Mouse (Mus musculus): ENCODE measurements around the gene Gpc6.

Gpc6 gene

DNA sequence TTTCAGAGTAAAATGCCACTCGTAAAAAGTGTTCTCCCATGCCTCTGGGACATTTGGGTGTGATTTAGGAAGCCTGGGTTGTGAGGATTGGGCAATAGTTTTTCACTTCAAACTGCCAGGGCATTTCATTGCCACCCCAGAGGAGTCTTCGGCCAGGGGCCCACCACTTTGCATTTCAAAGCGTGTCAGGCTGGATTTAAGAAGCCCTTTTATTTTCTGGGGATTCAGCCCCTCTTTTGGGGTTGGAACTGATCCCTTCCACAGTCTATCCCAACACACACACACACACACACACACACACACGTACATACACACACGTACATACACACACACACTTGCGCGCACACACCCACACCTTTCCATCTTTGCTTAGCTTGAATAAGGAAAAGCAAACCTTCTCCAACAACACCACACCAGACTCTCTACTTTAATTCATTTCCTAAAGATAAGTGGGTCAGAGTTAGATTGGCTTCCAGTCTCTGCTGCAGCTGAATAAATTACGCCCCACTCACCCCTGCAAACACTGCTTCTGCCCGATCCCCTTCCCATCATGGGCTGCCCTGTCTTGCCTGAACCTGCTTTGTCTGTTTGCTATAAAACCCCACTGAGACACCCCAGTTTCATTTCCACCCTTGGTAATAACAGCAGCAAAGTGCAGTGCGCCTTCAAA, 969.9 kb downstream of the Gpc6 start:
- no peak for DNase-seq

- no peak for DNase-seq
These were observed 970.4 kb downstream of the Gpc6 start for GRCm38 (mm10) chr14:117895539-117895912.

DNA sequence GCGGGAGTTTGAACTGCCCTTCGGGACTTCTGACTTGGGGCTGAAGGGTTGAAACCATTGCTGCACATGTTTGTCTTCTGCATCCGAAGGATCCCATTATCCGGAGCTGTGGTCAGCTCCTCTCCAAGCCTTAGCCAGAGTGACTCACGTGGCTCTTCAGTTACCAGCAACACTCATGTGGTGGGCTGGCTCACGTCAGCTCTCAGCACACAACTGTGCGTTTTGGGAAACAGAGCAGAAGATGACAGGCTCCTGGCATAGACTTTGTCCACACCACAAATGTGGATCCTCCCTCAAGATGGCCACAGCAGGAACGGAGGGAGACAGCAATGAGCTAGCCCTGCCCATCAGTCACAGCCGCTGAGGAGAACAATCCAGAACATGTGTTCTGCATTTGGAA, 979.2 kb downstream of the Gpc6 start:
- DNase-seq: no peak

- DNase-seq: no peak
These were observed 980.6 kb downstream of the Gpc6 start for GRCm38 (mm10) chr14:117905701-117906100.

GRCm38 (mm10) chr14:117906361-117906760, 981.2 kb downstream of the Gpc6 start:
- no peak for DNase-seq

GRCm38 (mm10) chr14:117908231-117908920, 983.3 kb downstream of the Gpc6 start:
- no peak for DNase-seq

DNA sequence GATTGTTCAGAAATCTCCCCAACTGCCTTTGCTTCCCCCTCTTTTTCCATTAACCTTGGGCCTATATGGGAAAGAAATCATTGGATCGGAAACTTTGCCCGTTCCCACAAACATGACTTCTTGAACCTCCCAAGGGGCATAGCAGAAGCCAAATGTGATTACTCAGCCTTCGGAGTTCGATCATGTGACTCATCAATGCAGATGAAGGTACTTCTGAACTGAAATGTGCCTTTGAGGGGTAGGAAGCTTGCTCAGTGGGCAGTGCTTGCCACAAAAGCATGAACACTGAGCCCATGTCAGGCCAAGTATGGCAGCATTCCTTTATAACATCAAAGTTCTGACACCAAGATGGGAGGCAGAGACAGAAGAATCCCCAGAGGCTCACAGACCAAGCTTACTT, 983.9 kb downstream of the Gpc6 start:
- DNase-seq: no peak

DNA sequence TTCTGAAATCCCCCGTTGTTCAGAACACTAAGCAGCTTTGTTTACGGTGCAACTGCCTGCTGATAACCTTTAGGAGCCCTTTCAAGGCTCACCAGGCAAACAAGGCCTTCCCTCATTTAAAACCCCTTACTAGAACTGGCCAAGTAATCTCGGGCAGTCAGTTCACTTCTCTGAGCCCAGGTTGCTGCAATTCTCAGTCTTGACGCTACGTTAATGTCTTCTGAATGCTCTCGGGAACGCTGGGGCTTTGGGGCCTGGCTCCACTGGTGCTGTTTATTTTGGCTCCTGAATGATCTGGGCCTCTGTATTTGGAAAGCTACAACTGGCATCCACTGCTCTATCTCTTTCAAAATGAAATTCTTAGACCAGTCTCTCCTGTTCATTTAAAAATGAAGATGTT, 985.2 kb downstream of the Gpc6 start:
- DNase-seq: no peak

- DNase-seq: no peak
These were observed 987.6 kb downstream of the Gpc6 start for GRCm38 (mm10) chr14:117912624-117913270.

DNA sequence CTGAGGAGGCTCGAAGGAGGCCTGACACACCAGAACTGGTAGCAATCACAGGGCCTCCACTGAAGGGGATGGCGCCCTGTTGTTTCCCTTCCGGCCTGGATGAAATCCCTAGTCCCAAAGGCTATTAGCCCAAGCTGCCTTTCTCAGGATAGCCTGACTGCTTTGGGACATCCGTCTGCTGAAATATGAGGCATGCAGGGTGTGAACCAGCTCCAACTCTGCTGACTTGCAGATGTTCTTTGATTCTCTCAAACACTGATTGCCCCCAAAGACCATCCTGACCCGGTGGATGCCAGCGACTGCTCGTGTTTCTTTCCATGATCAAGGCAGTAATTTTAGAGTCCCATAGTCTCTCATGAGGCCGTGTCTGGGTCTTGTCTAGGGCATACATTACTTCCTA, 991.5 kb downstream of the Gpc6 start:
- DNase-seq: no peak

GRCm38 (mm10) chr14:117918724-117919123, 993.6 kb downstream of the Gpc6 start:
- no peak for DNase-seq

DNA sequence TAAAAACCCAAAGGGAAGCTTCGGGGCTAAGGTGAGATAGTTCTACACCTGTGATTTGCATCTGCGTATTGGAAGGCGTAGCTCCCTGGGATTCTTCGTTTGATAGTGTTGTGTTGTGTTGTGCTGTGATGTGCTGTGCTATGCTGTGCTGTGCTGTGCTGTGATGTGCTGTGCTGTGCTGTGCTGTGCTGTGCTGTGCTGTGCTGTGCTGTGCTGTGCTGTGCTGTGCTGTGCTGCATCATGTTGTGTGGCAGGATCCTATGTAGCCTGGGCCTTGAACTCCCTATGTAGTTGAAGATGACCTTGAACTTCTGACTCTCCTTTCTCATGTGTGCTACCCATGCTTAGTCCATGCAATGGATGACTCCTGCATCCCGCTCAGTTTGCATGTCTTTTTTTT, 994.5 kb downstream of the Gpc6 start:
- DNase-seq: no peak

DNA sequence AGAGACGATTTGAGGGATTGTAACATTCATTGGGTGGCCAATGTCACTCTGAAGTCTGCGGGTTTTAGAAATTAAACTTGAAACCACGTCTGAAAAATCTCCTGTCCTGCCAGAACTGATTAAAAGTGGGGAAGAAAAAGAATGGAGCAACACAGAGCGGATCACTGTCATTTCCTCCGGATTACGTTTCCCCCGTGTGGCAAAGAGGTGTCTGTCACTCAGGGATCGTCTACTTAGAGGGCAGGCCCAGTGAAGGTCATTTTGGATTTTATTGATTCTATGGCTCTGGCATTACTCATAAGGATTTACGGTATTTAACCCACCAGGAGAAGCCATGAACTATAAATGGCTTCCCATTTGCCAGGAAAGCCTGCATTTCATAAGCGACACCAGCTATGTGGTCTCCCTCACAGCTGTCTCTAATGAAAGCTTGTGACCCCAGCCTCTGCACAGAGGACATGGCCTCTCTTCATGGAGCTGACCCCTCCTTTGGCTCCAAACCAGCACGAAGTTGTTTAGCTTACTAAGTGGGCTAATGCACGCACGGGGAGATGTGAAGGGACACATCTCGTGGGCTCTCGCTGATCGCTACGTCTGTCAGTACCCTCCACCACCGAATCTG, 996.4 kb downstream of the Gpc6 start:
- no peak for DNase-seq

GRCm38 (mm10) chr14:117923667-117924066, 998.6 kb downstream of the Gpc6 start:
- DNase-seq: no peak

- no peak for DNase-seq
These were observed 1005.2 kb downstream of the Gpc6 start for GRCm38 (mm10) chr14:117930105-117930847.

GRCm38 (mm10) chr14:117930848-117931816, 1006.0 kb downstream of the Gpc6 start:
- DNase-seq: no peak

GRCm38 (mm10) chr14:117932163-117932851, 1007.2 kb downstream of the Gpc6 start:
- DNase-seq: no peak

GRCm38 (mm10) chr14:117938554-117938953, 1013.4 kb downstream of the Gpc6 start:
- no peak for DNase-seq

- no peak for DNase-seq
These were observed 1014.4 kb downstream of the Gpc6 start for GRCm38 (mm10) chr14:117939471-117939870.

- no peak for DNase-seq
These were observed 1020.9 kb downstream of the Gpc6 start for GRCm38 (mm10) chr14:117945920-117946503.

- DNase-seq: no peak
These were observed 1026.2 kb downstream of the Gpc6 start for GRCm38 (mm10) chr14:117951265-117951664.
